Comparison of ENCODE assay signal across 9 mouse cellular contexts in genomic region chr11:19531255-19532003, GRCm38 (mm10).
DNase-seq lines count a peak whose midpoint lies in the region; ATAC-seq and TF ChIP-seq lines count a peak whose summit lies in the region.
"Had no signal": no experiment of that assay in that cellular context is flagged by ENCODE, and none has a peak within 500 bp of the region (broad histone marks: within the 10 kb centered on the region; RNA-seq: fewer than 3 reads in every experiment).

No protein-coding gene starts in this region.

- peak overlapping the region; percentile 31 for H3K4me2 ChIP-seq in forebrain, embryonic 12.5 days
- H3K4me2 ChIP-seq in midbrain, postnatal 0 days (ENCODE audit: low read depth, low read length, poor library complexity, severe bottlenecking), result peak overlapping the region; percentile 24; the same call in 1 of the 2 replicates
- H3K4me2 ChIP-seq: limb, embryonic 15.5 days had no signal

- H3K27me3 ChIP-seq in forebrain, embryonic 12.5 days, result peaks cover 47% of the 10 kb centered on the region
- no peaks in the 10 kb centered on the region for H3K27me3 ChIP-seq in midbrain, postnatal 0 days (ENCODE audit: insufficient read depth, low read length)

- H3K9ac ChIP-seq in forebrain, embryonic 12.5 days, result no peak overlapping the region
- H3K9ac ChIP-seq in midbrain, postnatal 0 days (replicated peaks; ENCODE audit: low read length, poor library complexity, severe bottlenecking), result no peak overlapping the region
- H3K9ac ChIP-seq: limb, embryonic 15.5 days had no signal

- peak; percentile 80 for DNase-seq in heart, adult 11 months
- no peak for DNase-seq in heart, adult 8-10 months (ENCODE audit: low spot score)
- peak; percentile 27 to 54 for DNase-seq in kidney, postnatal 36 days
- DNase-seq in midbrain, postnatal 0 days (ENCODE audit: low spot score), result peak; percentile 75
- DNase-seq in cerebellum, adult 11-12 months, result no peak
- no peak for DNase-seq in urinary bladder, adult 2 months (ENCODE audit: low spot score)

- no peak for TF ChIP-seq CTCF in midbrain, postnatal 0 days (IDR thresholded peaks at IDR 0.05)

- H3K9me3 ChIP-seq in forebrain, embryonic 12.5 days, result no peaks in the 10 kb centered on the region
- no peaks in the 10 kb centered on the region for H3K9me3 ChIP-seq in midbrain, postnatal 0 days (ENCODE audit: low read length)
- H3K9me3 ChIP-seq: limb, embryonic 15.5 days had no signal

- WGBS in forebrain, embryonic 12.5 days, result 27% methylated on average over 20 of the region's 20 CpGs
- 21% methylated on average over 20 of the region's 20 CpGs for WGBS in midbrain, postnatal 0 days

- peak; percentile 54; the same call in 1 of the 2 replicates for ATAC-seq in forebrain, embryonic 12.5 days (ENCODE audit: low FRiP score)
- ATAC-seq in midbrain, postnatal 0 days (ENCODE audit: low FRiP score), result peak; percentile 53; the same call in 1 of the 2 replicates
- ATAC-seq in megakaryocyte-erythroid progenitor cell, adult 5-6 weeks (replicated peaks; ENCODE audit: low FRiP score, low TSS enrichment, poor library complexity, severe bottlenecking), result no peak

- H3K4me1 ChIP-seq in forebrain, embryonic 12.5 days, result peaks cover 21% of the 10 kb centered on the region
- H3K4me1 ChIP-seq in midbrain, postnatal 0 days (ENCODE audit: insufficient read depth, low read length), result peaks cover 2% of the 10 kb centered on the region; the same call in 1 of the 2 replicates

- no peaks in the 10 kb centered on the region for H3K36me3 ChIP-seq in forebrain, embryonic 12.5 days (replicated peaks)
- no peaks in the 10 kb centered on the region for H3K36me3 ChIP-seq in midbrain, postnatal 0 days (ENCODE audit: insufficient read depth, low read length)
- H3K36me3 ChIP-seq: limb, embryonic 15.5 days had no signal

- 0 out of 2 replicates have a peak overlapping the region, but pooled peaks have one; percentile 21 for H3K27ac ChIP-seq in forebrain, embryonic 12.5 days
- H3K27ac ChIP-seq in midbrain, postnatal 0 days (ENCODE audit: low read depth, low read length), result 0 out of 2 replicates have a peak overlapping the region, but pooled peaks have one; percentile 38
- H3K27ac ChIP-seq: limb, embryonic 15.5 days had no signal

- H3K4me3 ChIP-seq in forebrain, embryonic 12.5 days (replicated peaks), result no peak overlapping the region
- H3K4me3 ChIP-seq in midbrain, postnatal 0 days (ENCODE audit: low read depth, low read length), result no peak overlapping the region; the same call in 1 of the 2 replicates
- H3K4me3 ChIP-seq: limb, embryonic 15.5 days had no signal

Comparison
In these comparisons a context has a peak if more than half of its experiments do, and no peak if none do; other contexts are left out.
1. DNase-seq: peak in heart, adult 11 months (single experiment), kidney, postnatal 36 days (2 of 2) and midbrain, postnatal 0 days (single experiment); none in heart, adult 8-10 months (single experiment), cerebellum, adult 11-12 months (single experiment) and urinary bladder, adult 2 months (single experiment).